Comparison of ENCODE assay signal across 8 mouse cellular contexts in genomic region chr1:134062411-134063085, GRCm38 (mm10). TPM values are rescaled to one million over a fixed set of nuclear protein-coding genes. Genes with fewer than 3 reads are reported as not detected.
A peak's percentile ranks its signal among the peaks of the same experiment; 100 is the strongest.
DNase-seq lines count a peak whose midpoint lies in the region; ATAC-seq lines count a peak whose summit lies in the region.

No protein-coding gene starts in this region.

- H3K36me3 ChIP-seq in lung, embryonic 16.5 days (ENCODE audit: control insufficient read depth, insufficient read depth, low read length) = no peaks in the 10 kb centered on the region
- H3K36me3 ChIP-seq in hindbrain, embryonic 14.5 days (replicated peaks; ENCODE audit: control insufficient read depth, insufficient read depth) = no peaks in the 10 kb centered on the region
- no peaks in the 10 kb centered on the region for H3K36me3 ChIP-seq in midbrain, embryonic 11.5 days (ENCODE audit: control insufficient read depth, insufficient read depth, low read length)

- 0 out of 2 replicates have a peak overlapping the region, but pooled peaks have one; percentile 4 for H3K4me3 ChIP-seq in lung, embryonic 16.5 days (ENCODE audit: low read length)
- no peak overlapping the region for H3K4me3 ChIP-seq in hindbrain, embryonic 14.5 days (replicated peaks; ENCODE audit: low read length)
- H3K4me3 ChIP-seq in midbrain, embryonic 11.5 days (ENCODE audit: low read depth, low read length) = 0 out of 2 replicates have a peak overlapping the region, but pooled peaks have one; percentile 0

- H3K27ac ChIP-seq in lung, embryonic 16.5 days (ENCODE audit: low read length) = peak overlapping the region; percentile 99
- peak overlapping the region; percentile 97 for H3K27ac ChIP-seq in hindbrain, embryonic 14.5 days
- peak overlapping the region; percentile 100 for H3K27ac ChIP-seq in midbrain, embryonic 11.5 days (ENCODE audit: low read depth, low read length)

- no peaks in the 10 kb centered on the region for H3K27me3 ChIP-seq in lung, embryonic 16.5 days (ENCODE audit: control insufficient read depth, insufficient read depth, low read depth, low read length)
- H3K27me3 ChIP-seq in hindbrain, embryonic 14.5 days (ENCODE audit: control insufficient read depth, insufficient read depth, low read length) = no peaks in the 10 kb centered on the region
- H3K27me3 ChIP-seq in midbrain, embryonic 11.5 days (ENCODE audit: control insufficient read depth, insufficient read depth, low read length) = no peaks in the 10 kb centered on the region

- peak; percentile 0; the same call in 1 of the 2 replicates for ATAC-seq in lung, embryonic 16.5 days (ENCODE audit: low read depth)
- peak; percentile 52 for ATAC-seq in hindbrain, embryonic 14.5 days (ENCODE audit: low FRiP score)
- ATAC-seq in midbrain, embryonic 11.5 days (ENCODE audit: low FRiP score) = peak; percentile 65
- ATAC-seq in megakaryocyte-erythroid progenitor cell, adult 5-6 weeks (replicated peaks; ENCODE audit: low FRiP score, low TSS enrichment, poor library complexity, severe bottlenecking) = no peak

- DNase-seq in cerebellum, postnatal 14 days = peak; percentile 40 to 61
- DNase-seq in cerebellum, adult 9-11 months = no peak
- no peak for DNase-seq in lung, postnatal 25 days (ENCODE audit: low spot score)
- peak; percentile 71 for DNase-seq in hindbrain, embryonic 14.5 days (ENCODE audit: low spot score)
- peak; percentile 97 for DNase-seq in midbrain, embryonic 11.5 days (ENCODE audit: low spot score, missing footprints)
- no peak for DNase-seq in adrenal gland, adult 2 months

- peak overlapping the region; percentile 70 for H3K9ac ChIP-seq in lung, embryonic 16.5 days (ENCODE audit: low read length)
- H3K9ac ChIP-seq in hindbrain, embryonic 14.5 days = peak overlapping the region; percentile 42; the same call in 1 of the 2 replicates
- H3K9ac ChIP-seq in midbrain, embryonic 11.5 days (ENCODE audit: low read length) = peak overlapping the region; percentile 62

- WGBS in lung, embryonic 16.5 days = 6% methylated on average over 11 of the region's 11 CpGs
- 3% methylated on average over 10 of the region's 11 CpGs for WGBS in hindbrain, embryonic 14.5 days
- WGBS in midbrain, embryonic 11.5 days = 6% methylated on average over 11 of the region's 11 CpGs

- peaks cover 72% of the 10 kb centered on the region for H3K4me1 ChIP-seq in lung, embryonic 16.5 days (replicated peaks; ENCODE audit: control insufficient read depth, insufficient read depth, low read length)
- peaks cover 70% of the 10 kb centered on the region for H3K4me1 ChIP-seq in hindbrain, embryonic 14.5 days (replicated peaks; ENCODE audit: control insufficient read depth, insufficient read depth, low read length)
- peaks cover 68% of the 10 kb centered on the region for H3K4me1 ChIP-seq in midbrain, embryonic 11.5 days (ENCODE audit: control insufficient read depth, insufficient read depth, low read length)

- H3K9me3 ChIP-seq in lung, embryonic 16.5 days (ENCODE audit: control insufficient read depth, low read length) = no peaks in the 10 kb centered on the region
- H3K9me3 ChIP-seq in hindbrain, embryonic 14.5 days (ENCODE audit: control insufficient read depth, low read length) = no peaks in the 10 kb centered on the region
- H3K9me3 ChIP-seq in midbrain, embryonic 11.5 days (ENCODE audit: control insufficient read depth, low read length) = no peaks in the 10 kb centered on the region

- peak overlapping the region; percentile 39 for H3K4me2 ChIP-seq in lung, embryonic 16.5 days (ENCODE audit: low read depth, low read length)
- H3K4me2 ChIP-seq in hindbrain, embryonic 14.5 days (replicated peaks) = peak overlapping the region; percentile 46
- peak overlapping the region; percentile 57 for H3K4me2 ChIP-seq in midbrain, embryonic 11.5 days

RNA-seq across cellular contexts. Expression of gene Btg2, which starts 16.4 kb away (rescaled TPM):
- polyA plus RNA-seq in lung, embryonic 16.5 days (2015; fragmentation: Nextera tagmentation; extraction: Ambion mirVana) = 130 and 135 TPM in 2 replicates
- 26.3 and 29.0 TPM in 2 replicates for polyA plus RNA-seq in hindbrain, embryonic 14.5 days (2014; fragmentation: Nextera tagmentation; extraction: Ambion mirVana)
- polyA plus RNA-seq in midbrain, embryonic 11.5 days (2014; fragmentation: Nextera tagmentation; extraction: Ambion mirVana) = 150 and 153 TPM in 2 replicates
- 2.0 and 3.9 TPM in 2 replicates for total RNA-seq in megakaryocyte-erythroid progenitor cell, adult 5-6 weeks (2014; fragmentation: Nextera tagmentation)
- 58.5 and 61.6 TPM in 2 replicates for total RNA-seq in megakaryocyte-erythroid progenitor cell, adult 5-6 weeks (2017)
- 10 to 100 TPM; 20.3 to 55.2 TPM for total RNA-seq in adrenal gland, adult 2 months (2021)
- 18.9 and 25.1 TPM in 2 replicates for polyA plus RNA-seq in adrenal gland, adult 2 months (2012; rRNA removed)

RNA-seq across cellular contexts. Expression of gene Fmod, which starts 25.5 kb away (rescaled TPM):
- polyA plus RNA-seq in lung, embryonic 16.5 days (2015; fragmentation: Nextera tagmentation; extraction: Ambion mirVana) = 159 and 191 TPM in 2 replicates
- polyA plus RNA-seq in hindbrain, embryonic 14.5 days (2014; fragmentation: Nextera tagmentation; extraction: Ambion mirVana) = 5.3 and 6.2 TPM in 2 replicates
- 5.7 and 6.8 TPM in 2 replicates for polyA plus RNA-seq in midbrain, embryonic 11.5 days (2014; fragmentation: Nextera tagmentation; extraction: Ambion mirVana)
- total RNA-seq in megakaryocyte-erythroid progenitor cell, adult 5-6 weeks (2014; fragmentation: Nextera tagmentation) = not detected in 2 replicates
- not detected in 2 replicates for total RNA-seq in megakaryocyte-erythroid progenitor cell, adult 5-6 weeks (2017)
- total RNA-seq in adrenal gland, adult 2 months (2021) = 10 to 100 TPM; 10.1 to 12.4 TPM
- 13.4 and 17.9 TPM in 2 replicates for polyA plus RNA-seq in adrenal gland, adult 2 months (2012; rRNA removed)

RNA-seq across cellular contexts. Expression of gene Chit1, which starts 48.5 kb away (rescaled TPM):
- 0.09 and 0.24 TPM in 2 replicates for polyA plus RNA-seq in lung, embryonic 16.5 days (2015; fragmentation: Nextera tagmentation; extraction: Ambion mirVana)
- 0.20 and 0.23 TPM in 2 replicates for polyA plus RNA-seq in hindbrain, embryonic 14.5 days (2014; fragmentation: Nextera tagmentation; extraction: Ambion mirVana)
- polyA plus RNA-seq in midbrain, embryonic 11.5 days (2014; fragmentation: Nextera tagmentation; extraction: Ambion mirVana) = not detected in 2 replicates
- total RNA-seq in megakaryocyte-erythroid progenitor cell, adult 5-6 weeks (2014; fragmentation: Nextera tagmentation) = not detected in 2 replicates
- total RNA-seq in megakaryocyte-erythroid progenitor cell, adult 5-6 weeks (2017) = not detected in 2 replicates
- not detected for total RNA-seq in adrenal gland, adult 2 months (2021)
- 0.07 and 0.08 TPM in 2 replicates for polyA plus RNA-seq in adrenal gland, adult 2 months (2012; rRNA removed)

Comparison
In these comparisons a context has a peak if more than half of its experiments do, and no peak if none do; other contexts are left out.
1. DNase-seq: peak in cerebellum, postnatal 14 days (2 of 2), hindbrain, embryonic 14.5 days (single experiment) and midbrain, embryonic 11.5 days (single experiment); none in cerebellum, adult 9-11 months (single experiment), lung, postnatal 25 days (single experiment) and adrenal gland, adult 2 months (single experiment).
2. Peak in every context shown above with its lines, with median percentiles within 50 percentile points of each other: H3K27ac ChIP-seq, H3K4me2 ChIP-seq and H3K9ac ChIP-seq.